Mouse (Mus musculus) hindbrain, embryonic 13.5 days (tissue): Measurements from ENCODE around the gene Zfhx3. TPM values are rescaled to one million over a fixed set of nuclear protein-coding genes. Genes with fewer than 3 reads are reported as not detected.
"Not testable (repeated sequence)": the region's sequence is repeated elsewhere in the genome, so short reads cannot be mapped to it uniquely, and the experiment has no call there.

Source experiments
- ATAC-seq: fragments of 200-750 bp; cut with Nextera tagmentation; 2 replicates; pipeline ENCODE4 v1.8.0; 2017; ENCODE audit warnings: moderate TSS enrichment; ENCODE audit not compliant: low FRiP score
- H3K27ac ChIP-seq: fragments of 300-500 bp; sonication (generic); 2 replicates; pipeline ENCODE4 v1.5.1; 2015; ENCODE audit warnings: inconsistent platforms, mild to moderate bottlenecking, moderate library complexity
- H3K27me3 ChIP-seq: fragments of 300-500 bp; sonication (generic); 2 replicates; pipeline ENCODE4 v1.6.1; 2015; ENCODE audit warnings: mild to moderate bottlenecking, inconsistent platforms
- H3K36me3 ChIP-seq: fragments of 300-500 bp; sonication (generic); 2 replicates; pipeline ENCODE4 v1.6.1; 2015; ENCODE audit warnings: mild to moderate bottlenecking, inconsistent platforms
- H3K4me1 ChIP-seq: fragments of 300-500 bp; sonication (generic); replicated peaks from 2 replicates; pipeline ENCODE4 v1.6.1; 2015; ENCODE audit warnings: inconsistent platforms
- H3K4me2 ChIP-seq: fragments of 300-500 bp; sonication (generic); 2 replicates; pipeline ENCODE4 v1.6.1; 2015; ENCODE audit warnings: inconsistent platforms, mild to moderate bottlenecking, moderate library complexity
- H3K4me3 ChIP-seq: fragments of 300-500 bp; sonication (generic); 2 replicates; pipeline ENCODE4 v1.5.1; 2015; ENCODE audit warnings: mild to moderate bottlenecking, inconsistent platforms
- H3K9ac ChIP-seq: fragments of 300-500 bp; sonication (generic); 2 replicates; pipeline ENCODE4 v1.6.1; 2015; ENCODE audit warnings: mild to moderate bottlenecking, inconsistent platforms
- H3K9me3 ChIP-seq: fragments of 300-500 bp; sonication (generic); 2 replicates; pipeline ENCODE4 v1.6.1; 2016; ENCODE audit warnings: inconsistent platforms
- WGBS: fragments of 180-500 bp; shearing (Covaris S2); methylation state at CpG from one replicate; pipeline ENCODE4 v1.1.7; 2015; 5-methylcytosine and 5-hydroxymethylcytosine counted together
- polyA plus RNA-seq: library from polyadenylated mRNA; unstranded; fragments of >200 nt; fragmentation: Nextera tagmentation; extraction: Ambion mirVana; gene quantifications from 2 replicates; pipeline ENCODE4 v1.2.1, GENCODE M21; 2015

Zfhx3 gene
- 36.9 and 42.0 TPM in 2 replicates for polyA plus RNA-seq

DNA sequence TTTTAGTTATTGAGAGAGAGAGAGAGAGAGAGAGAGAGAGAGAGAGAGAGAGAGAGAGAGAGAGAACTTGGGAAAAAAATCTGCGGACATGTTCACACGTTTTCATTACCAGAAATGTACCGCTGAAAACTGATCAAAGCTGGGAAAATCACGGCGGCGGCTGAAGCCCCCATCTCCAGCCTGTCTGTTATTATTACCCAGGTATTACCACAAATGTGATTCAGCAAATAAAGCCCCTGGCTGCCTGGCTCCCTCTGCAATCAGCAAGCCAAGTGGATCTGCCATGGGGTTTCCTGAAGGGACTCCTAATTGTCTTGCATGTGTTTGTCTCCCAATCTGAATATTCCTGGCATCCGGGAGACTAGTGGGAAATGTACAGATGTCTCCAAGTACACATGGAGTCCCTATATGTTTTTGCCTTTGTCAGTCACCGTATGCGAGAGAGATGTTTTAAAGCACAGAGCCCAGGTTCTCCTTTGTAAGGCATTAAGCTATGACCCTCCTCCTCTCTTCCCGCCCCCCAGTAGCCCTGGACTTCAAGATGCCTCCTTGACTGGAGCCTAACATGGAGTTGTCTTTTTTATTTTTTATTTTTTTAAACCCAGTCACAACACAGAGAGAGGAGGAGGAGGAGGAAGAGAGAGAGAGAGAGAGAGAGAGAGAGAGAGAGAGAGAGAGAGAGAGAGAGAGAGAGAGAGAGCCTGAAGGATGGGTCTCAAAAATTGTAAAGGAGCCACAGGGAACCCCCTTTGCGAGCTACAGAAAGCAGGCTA is at the start of gene Zfhx3:
Zfhx3 (plus strand) TSS at position 723 of the 773 bp plus-strand sequence.
- H3K9me3 ChIP-seq: no peaks in the 10 kb centered on the region
- H3K27me3 ChIP-seq: peaks cover 15% of the 10 kb centered on the region
- peak within 1 kb of the TSS; percentile 65 for H3K9ac ChIP-seq
- no peaks in the 10 kb centered on the region for H3K36me3 ChIP-seq
- WGBS: 19% methylated on average over 11 of the region's 11 CpGs
- peak within 1 kb of the TSS; percentile 55 for H3K4me2 ChIP-seq
- peak within 1 kb of the TSS; percentile 30 for H3K4me3 ChIP-seq
- ATAC-seq: no peak
- H3K27ac ChIP-seq: peak within 1 kb of the TSS; percentile 91
- H3K4me1 ChIP-seq: peaks cover 66% of the 10 kb centered on the region

DNA sequence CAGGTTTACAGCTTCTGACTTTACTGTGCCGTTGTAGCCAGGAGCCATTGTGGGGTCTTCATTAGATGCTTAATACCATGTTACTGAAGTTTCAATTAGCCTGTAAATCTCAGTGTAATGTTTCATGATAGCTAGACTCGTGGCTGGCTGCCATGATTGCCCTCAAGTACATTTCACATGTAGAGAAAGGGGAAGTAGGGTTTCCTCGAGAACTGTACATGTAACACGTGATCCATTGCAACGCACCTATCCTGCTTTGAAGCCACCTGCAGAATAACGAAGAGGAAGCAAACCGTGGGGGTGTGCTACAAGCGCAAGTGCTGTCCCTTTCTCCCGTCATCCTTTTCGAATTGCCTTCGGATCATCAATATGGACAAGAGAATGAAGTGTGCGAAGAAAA is 23.5 kb upstream of the Zfhx3 start:
- Histone ChIP-seq H3K4me3 (no peak overlapping the region), H3K27ac (peak overlapping the region; percentile 60; the same call in 1 of the 2 replicates), H3K9ac (no peak overlapping the region), H3K4me2 (no peak overlapping the region), H3K9me3 (no peaks in the 10 kb centered on the region), H3K36me3 (no peaks in the 10 kb centered on the region), H3K27me3 (no peaks in the 10 kb centered on the region), H3K4me1 (peaks cover 12% of the 10 kb centered on the region; the same call in 1 of the 2 replicates)
- whole genome bisulfite sequencing: 82% methylated on average over 12 of the region's 12 CpGs
- ATAC-seq: no peak

DNA sequence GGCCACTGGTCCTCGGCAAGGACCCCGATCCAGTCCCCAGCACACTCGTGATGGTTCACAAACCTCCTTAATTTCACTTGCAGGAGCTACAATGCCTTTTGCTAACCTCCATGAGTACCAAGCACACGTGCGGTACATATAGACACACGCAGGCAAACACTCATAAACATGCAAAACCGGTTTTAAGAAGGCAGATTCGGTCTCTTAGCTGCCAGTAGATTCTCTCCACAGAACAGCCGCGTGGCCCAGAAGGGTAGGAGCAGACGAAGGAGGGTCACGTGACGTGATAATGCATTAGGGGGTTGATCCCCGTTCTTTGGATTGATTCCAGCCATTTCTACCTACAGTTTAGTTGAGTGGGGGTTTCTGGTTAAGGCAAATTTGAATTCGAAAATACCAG is 16.3 kb upstream of the Zfhx3 start:
- Histone ChIP-seq H3K9ac (no peak overlapping the region), H3K9me3 (no peaks in the 10 kb centered on the region), H3K27me3 (no peaks in the 10 kb centered on the region), H3K4me3 (no peak overlapping the region), H3K27ac (no peak overlapping the region), H3K4me1 (no peaks in the 10 kb centered on the region), H3K36me3 (no peaks in the 10 kb centered on the region), H3K4me2 (no peak overlapping the region)
- no peak for ATAC-seq
- 89% methylated on average over 15 of the region's 15 CpGs for WGBS

DNA sequence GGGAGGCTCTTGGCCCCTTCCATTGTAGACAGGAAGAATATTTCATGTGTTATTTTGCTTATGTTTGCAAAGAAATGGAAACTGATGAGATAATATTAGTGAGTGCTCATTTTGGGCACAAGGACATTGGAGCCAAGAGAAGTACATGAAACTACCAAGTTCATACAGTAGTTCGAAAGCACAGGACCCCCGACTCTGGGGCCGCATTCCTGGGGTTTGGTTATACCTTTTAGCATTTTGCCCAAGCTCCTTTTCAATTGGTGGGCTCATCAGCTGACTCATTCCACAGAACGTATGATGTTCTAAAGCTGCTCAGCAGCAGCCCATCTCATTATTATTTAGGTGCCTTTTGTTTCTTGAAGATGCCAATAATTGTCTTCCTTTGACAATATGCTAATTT is 5.7 kb upstream of the Zfhx3 start:
- ATAC-seq: no peak
- H3K27me3 ChIP-seq: no peaks in the 10 kb centered on the region
- 97% methylated on average over 4 of the region's 4 CpGs for WGBS
- peaks cover 23% of the 10 kb centered on the region for H3K4me1 ChIP-seq
- H3K4me2 ChIP-seq: no peak overlapping the region
- no peaks in the 10 kb centered on the region for H3K9me3 ChIP-seq
- H3K4me3 ChIP-seq: no peak overlapping the region
- no peak overlapping the region for H3K27ac ChIP-seq
- no peaks in the 10 kb centered on the region for H3K36me3 ChIP-seq
- no peak overlapping the region for H3K9ac ChIP-seq

DNA sequence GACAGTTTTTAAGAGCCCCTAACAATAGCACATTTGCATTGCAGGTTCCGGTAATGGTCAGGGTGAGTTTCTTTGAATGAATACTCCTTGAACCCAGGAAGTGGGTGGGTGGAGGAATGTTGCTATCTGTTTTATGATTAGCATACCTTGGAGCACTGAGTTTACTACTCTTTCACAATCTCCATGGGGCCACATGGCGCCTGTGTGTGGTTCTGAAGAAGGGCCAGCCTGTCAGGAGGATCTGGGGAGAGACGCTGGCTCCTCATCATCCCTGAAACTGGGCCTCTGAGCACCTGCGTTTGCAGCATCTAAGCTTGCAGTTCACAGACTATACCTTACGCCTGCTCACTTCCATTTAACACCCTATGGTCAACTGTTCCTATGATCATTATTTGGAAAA is 4.2 kb upstream of the Zfhx3 start:
- WGBS: 92% methylated on average over 5 of the region's 5 CpGs
- H3K36me3 ChIP-seq, H3K27me3 ChIP-seq, H3K4me3 ChIP-seq, ATAC-seq, H3K9ac ChIP-seq, H3K27ac ChIP-seq, H3K9me3 ChIP-seq, H3K4me2 ChIP-seq: not testable (repeated sequence)
- H3K4me1 ChIP-seq: peaks cover 38% of the 10 kb centered on the region

- H3K4me1 ChIP-seq: peaks cover 54% of the 10 kb centered on the region
- no peak for ATAC-seq
- no peak overlapping the region for H3K4me2 ChIP-seq
- WGBS: 35% methylated on average over 8 of the region's 8 CpGs
- no peaks in the 10 kb centered on the region for H3K9me3 ChIP-seq
- H3K27me3 ChIP-seq: peaks cover 11% of the 10 kb centered on the region
- peak overlapping the region; percentile 5; the same call in 1 of the 2 replicates for H3K9ac ChIP-seq
- no peak overlapping the region for H3K4me3 ChIP-seq
- peak overlapping the region; percentile 82 for H3K27ac ChIP-seq
- H3K36me3 ChIP-seq: no peaks in the 10 kb centered on the region
Observed at GRCm38 (mm10) chr8:107940181-107940580, 2.3 kb upstream of the Zfhx3 start.

DNA sequence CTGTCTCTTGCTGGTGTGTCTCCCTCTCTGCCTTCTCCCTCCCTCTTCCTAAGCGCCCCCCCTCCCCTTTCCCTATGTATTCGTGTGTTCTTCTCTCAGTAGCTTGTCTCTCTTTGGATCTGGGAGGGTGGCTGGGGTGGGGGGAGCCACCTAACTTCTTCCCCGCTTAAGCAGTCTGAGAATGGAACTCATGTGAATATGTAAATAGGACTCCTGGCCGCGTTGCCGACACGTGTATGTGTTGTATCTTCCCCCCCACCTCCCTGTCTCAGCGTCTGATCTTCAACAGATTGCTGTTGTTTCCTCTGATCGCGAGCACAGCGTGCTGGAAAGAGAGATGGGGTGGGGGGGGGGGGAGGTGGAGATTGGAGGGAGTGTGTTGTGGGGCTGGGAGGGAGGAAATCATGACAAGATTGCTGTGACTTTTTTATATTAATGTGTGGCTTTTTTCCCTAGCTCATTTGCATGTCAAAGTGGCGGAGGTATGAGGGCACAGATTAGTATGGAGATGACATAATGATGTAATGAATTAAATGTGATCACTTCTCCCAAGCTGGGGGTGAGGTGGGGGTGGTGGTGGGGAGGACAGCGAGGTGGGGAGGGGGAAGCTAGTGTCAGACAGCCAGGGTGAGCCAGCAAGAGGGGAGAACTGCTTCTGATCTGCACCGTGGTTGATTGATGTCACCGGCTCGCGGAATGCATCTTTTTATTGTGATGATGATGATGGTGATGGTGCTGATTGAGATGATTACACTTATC is 487 bp downstream of the Zfhx3 start:
- H3K9ac ChIP-seq: peak overlapping the region; percentile 65
- WGBS: under 1% methylated on average over 16 of the region's 17 CpGs
- H3K4me1 ChIP-seq: peaks cover 71% of the 10 kb centered on the region
- H3K27ac ChIP-seq: peak overlapping the region; percentile 91
- H3K9me3 ChIP-seq: no peaks in the 10 kb centered on the region
- H3K36me3 ChIP-seq: no peaks in the 10 kb centered on the region
- H3K4me3 ChIP-seq: peak overlapping the region; percentile 30
- H3K27me3 ChIP-seq: peaks cover 15% of the 10 kb centered on the region
- peak overlapping the region; percentile 55 for H3K4me2 ChIP-seq
- ATAC-seq: peak; percentile 62

GRCm38 (mm10) chr8:107943550-107944348 is 1.3 kb downstream of the Zfhx3 start:
- Histone ChIP-seq H3K4me3 (peak overlapping the region; percentile 31; the same call in 1 of the 2 replicates), H3K4me1 (peaks cover 71% of the 10 kb centered on the region), H3K36me3 (no peaks in the 10 kb centered on the region), H3K9me3 (no peaks in the 10 kb centered on the region), H3K27ac (peak overlapping the region; percentile 91), H3K4me2 (peak overlapping the region; percentile 60), H3K27me3 (peaks cover 15% of the 10 kb centered on the region), H3K9ac (peak overlapping the region; percentile 71)
- ATAC-seq: no peak
- 5% methylated on average over 10 of the region's 10 CpGs for WGBS

DNA sequence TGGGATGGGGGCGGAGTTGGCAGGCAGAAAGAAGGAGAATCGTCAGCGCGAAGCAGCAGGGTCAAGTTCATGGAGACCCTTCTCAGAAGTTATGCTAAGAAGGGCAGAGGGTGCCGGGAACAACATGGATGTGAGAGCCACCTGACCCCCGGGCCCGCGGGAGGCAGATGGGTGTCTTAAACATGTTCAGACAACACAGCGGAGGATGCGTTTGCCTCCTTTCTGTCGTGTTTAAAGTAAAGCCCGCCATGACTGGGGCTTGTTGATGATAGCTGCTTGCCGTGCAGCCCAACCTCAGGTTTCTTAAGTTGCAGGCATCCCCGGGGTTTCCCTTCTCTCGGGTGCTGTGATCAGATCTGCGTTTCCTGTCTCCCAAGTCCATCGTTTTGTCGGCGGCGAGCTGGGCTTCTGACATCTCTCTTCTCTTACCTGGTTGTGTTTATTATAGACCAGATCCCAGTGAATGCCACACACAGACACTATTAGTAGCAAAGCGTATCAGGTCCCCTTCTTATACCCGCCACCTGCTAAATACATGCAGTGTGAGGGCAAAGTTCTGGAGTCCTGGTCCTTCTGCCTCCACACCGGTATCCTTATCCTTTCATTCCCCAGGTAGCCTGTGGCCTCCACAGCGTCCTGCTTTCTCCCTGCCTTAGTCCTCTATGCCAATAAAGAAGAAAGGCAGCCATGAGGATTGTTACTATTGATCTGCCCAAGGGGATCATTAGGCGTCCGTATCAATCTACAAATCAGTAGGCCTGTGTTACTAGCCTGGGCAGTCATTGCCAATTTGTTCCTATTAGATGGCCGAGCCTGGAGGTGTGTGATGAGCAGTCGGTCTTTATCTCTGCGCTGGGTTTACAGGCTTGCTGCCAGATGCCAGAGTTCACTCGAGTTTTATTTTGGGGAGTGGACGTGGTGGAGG is 2.5 kb downstream of the Zfhx3 start:
- peak overlapping the region; percentile 71 for H3K9ac ChIP-seq
- peak overlapping the region; percentile 31 for H3K4me3 ChIP-seq
- 15% methylated on average over 31 of the region's 31 CpGs for WGBS
- peak overlapping the region; percentile 90 for H3K27ac ChIP-seq
- H3K4me2 ChIP-seq: peak overlapping the region; percentile 60
- ATAC-seq: no peak
- H3K36me3 ChIP-seq: no peaks in the 10 kb centered on the region
- peaks cover 64% of the 10 kb centered on the region for H3K4me1 ChIP-seq
- H3K27me3 ChIP-seq: peaks cover 20% of the 10 kb centered on the region
- no peaks in the 10 kb centered on the region for H3K9me3 ChIP-seq

DNA sequence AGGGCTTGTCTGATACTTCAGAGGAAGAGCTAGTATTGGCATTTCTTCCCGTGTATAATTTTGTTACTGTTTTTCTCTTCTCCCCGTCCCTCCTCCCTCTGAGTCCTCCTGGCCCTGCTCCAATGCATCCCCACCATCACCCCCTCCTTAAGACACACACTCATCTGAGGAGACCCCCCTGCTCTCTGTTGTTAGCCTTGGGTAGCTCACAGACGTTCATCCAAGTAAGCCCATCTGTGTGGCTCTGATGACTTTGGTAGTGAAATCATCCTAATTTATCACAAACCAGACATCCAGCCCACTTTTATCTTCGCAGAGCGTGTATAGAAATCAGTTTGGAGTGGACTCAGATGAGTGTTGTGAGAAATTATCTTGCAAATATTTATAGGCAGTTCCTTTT is 4.4 kb downstream of the Zfhx3 start:
- Histone ChIP-seq H3K9ac (no peak overlapping the region), H3K27ac (peak overlapping the region; percentile 82), H3K4me2 (peak overlapping the region; percentile 19; the same call in 1 of the 2 replicates), H3K27me3 (peaks cover 25% of the 10 kb centered on the region), H3K4me1 (peaks cover 49% of the 10 kb centered on the region), H3K4me3 (no peak overlapping the region), H3K36me3 (no peaks in the 10 kb centered on the region), H3K9me3 (no peaks in the 10 kb centered on the region)
- ATAC-seq: no peak
- WGBS: 49% methylated on average over 5 of the region's 5 CpGs

DNA sequence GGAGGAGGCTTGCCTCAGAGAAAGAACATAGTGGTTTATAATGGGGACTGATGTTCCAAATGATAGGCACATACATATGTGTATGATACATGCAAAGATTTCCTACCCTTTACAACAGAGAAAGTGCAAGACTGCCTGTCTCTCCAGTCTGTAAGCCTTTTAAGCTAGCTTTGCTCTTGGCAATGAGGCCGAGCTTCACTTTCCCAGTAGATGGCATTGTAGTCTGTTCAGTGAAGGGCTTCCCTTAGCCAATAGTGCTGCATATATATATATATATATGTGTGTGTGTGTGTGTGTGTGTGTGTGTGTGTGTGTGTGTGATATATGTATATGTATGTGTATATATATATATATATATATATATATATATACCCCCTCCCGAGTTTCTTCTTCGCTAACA is 13.4 kb downstream of the Zfhx3 start:
- H3K4me1 ChIP-seq: peaks cover 19% of the 10 kb centered on the region
- H3K9me3 ChIP-seq: no peaks in the 10 kb centered on the region
- 78% methylated on average over 3 of the region's 3 CpGs for WGBS
- H3K4me3 ChIP-seq: no peak overlapping the region
- no peak overlapping the region for H3K9ac ChIP-seq
- H3K27me3 ChIP-seq: peaks cover 14% of the 10 kb centered on the region
- ATAC-seq: no peak
- H3K27ac ChIP-seq: peak overlapping the region; percentile 52; the same call in 1 of the 2 replicates
- H3K4me2 ChIP-seq: no peak overlapping the region
- no peaks in the 10 kb centered on the region for H3K36me3 ChIP-seq
